Mouse (Mus musculus) E14TG2a.4 (cell line): Measurements from ENCODE around the gene Rcc1.

ENCODE experiments used
- CTCF ChIP-seq: conservative IDR thresholded peaks from 2 replicates; pipeline ENCODE4 v1.5.1; 2014; ENCODE audit warnings: low read length
- NANOG ChIP-seq: IDR thresholded peaks from 2 replicates; pipeline ENCODE4 v1.6.1; 2014; ENCODE audit warnings: borderline replicate concordance, low read length, mixed read lengths
- POU5F1 ChIP-seq: IDR thresholded peaks from 2 replicates; pipeline ENCODE4 v1.6.1; 2014; ENCODE audit warnings: low read length, borderline replicate concordance

GRCm38 (mm10) chr4:132380965-132381616, 27.7 kb upstream of the Rcc1 start:
- no peak for TF ChIP-seq CTCF
- no peak for TF ChIP-seq POU5F1
- TF ChIP-seq NANOG, result no peak
